Mouse (Mus musculus): Measurements from ENCODE around the gene Cdan1.
A peak's percentile ranks its signal among the peaks of the same experiment; 100 is the strongest.

The Cdan1 gene

DNA sequence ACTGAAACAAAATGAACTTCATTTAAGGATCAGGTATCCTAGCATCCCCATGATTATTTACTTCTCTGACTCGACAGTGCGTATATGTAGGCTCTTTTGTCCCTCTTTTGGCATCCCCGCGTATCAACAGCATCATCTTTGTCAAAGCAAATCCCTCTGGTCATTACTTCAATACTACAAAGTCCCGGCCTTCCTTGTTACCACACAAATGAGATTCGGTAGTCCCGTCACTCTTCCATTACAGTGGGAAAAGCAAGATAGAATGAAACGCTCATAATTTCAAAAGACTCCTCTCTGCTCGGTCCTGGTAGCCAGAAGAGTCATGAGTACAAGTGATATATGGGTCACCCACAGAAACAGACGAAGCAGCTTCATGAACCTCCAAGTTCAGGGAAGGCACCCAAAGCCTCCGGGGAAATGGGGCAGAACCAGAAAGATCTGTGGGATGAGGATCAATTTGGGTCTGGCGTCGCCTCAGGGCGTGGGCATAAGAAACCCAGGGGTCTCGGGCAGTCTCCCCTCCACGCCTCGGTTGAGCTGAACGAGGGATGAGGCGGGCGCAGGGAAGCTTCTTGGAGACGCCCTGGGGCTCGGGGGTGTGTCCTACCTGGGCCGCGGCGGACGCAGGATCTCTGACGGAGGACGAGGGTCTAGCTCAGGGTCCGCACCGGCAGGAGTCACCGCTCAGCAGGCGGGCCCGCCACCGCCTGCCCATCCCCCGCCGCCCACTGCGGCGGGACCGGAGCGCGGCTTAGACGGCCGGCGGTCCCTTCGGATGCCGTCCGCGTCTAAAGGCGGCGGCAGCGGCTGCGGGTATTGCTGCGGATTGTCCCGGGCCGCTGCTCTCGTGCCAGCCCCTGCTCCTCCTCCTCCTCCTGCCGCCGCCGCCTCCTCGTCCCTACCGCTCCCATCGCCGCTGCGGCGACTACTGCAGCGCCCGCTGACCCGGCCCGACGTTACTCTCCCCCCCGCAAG lies at the start of gene Cdan1:
Cdan1 (minus strand) TSS at position 680 of the 975 bp plus-strand sequence.
- no peak for DNase-seq (ENCODE audit: low read depth, low spot score)

DNA sequence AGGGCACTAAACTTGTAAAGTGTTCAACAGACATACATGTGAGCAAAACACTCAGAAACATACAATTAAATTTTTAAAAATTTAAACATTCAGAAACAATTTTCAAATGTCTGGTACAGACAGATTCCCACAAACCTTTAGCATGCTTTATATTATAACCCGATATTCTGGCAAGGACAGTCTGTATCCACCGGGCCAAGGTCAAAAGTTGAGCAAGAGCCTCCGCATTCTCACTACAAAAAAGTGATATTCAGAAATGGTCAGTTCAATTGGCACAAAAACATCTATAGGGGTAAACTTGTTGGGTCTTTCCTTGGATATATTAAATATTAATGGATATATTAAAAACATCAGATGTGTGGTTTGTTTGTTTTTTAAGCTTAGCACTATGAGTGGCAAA lies 46.4 kb upstream of the Cdan1 start:
- DNase-seq (ENCODE audit: low read depth, low spot score), result no peak

DNA sequence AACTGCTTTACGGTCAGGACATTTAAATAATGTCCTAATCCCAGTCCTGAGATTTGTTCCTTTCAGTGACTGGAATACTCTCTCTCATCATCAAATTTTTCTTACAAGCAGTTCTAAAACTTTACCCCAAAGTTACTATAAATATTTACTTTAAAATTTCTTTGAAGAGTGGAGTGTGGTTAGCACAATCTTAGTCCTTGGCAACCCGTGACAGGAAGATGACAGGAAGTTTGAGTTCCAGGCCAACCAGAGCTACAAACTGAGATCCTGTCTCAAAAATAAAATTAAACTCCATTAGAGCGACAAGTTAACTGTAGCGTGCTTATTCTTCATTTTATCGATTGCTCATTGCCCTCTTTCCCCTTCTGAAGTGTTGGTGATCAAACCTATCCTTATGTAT lies 37.7 kb upstream of the Cdan1 start:
- no peak for DNase-seq (ENCODE audit: low read depth, low spot score)

DNA sequence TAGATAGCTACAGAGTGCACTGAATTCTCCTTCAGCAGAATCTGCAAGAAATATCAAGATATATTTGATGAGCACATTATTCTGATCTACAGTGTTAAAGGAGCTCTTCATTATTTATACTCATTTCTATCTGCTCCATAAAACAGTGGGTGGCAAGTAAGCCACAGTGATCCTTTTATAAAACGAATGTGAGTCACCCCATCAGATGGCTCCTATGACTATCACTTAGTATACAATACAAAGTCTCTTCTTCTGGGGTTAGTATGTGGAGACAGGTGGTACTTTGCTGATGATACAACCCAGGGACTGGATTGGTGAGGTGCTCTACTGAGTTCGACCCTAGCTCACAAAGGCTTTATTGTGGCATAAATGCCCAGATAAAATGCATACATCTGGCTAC lies 23.3 kb upstream of the Cdan1 start:
- no peak for DNase-seq (ENCODE audit: low read depth, low spot score)

DNA sequence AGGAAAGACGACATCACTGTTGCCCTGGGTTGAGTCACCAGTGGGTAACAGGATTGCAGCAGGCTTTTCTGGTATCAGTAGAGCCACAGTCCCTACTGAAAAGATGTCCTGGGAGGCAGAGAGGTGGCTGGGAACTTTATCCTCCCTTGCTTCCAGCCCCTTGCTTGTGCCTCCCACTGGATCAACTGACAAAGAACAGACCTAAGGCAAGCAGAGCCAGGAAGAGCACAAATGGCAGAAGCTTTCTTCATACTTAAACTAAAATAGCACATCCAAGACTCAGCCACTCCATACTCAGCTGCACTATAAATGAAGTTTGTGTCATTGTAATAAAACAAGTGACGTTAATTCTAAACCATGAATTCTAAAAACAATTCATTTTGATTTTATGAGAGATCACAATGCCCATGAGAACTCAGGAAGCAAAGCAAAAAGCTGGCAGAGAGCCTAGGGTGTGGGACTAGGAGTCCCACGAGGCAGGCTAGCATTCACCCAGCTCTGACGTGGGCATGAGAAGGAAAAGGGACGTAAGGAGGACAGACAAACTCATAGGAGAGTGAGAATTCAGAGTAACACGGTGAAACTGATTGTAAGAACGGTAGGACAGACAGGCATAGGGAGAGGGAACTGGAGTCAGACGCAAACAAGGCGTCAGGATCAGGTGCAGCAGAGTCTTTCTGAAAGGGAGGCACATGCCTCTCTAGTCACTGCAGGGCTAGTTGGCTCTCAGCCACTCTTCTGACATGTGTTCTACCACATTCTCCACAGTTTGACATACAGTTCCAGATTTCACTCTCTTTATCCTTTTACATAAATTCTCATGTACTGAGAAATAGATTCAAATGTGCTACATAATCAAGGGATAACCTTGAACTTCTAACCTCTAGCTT lies 21.8 kb upstream of the Cdan1 start:
- no peak for DNase-seq (ENCODE audit: low read depth, low spot score)

DNA sequence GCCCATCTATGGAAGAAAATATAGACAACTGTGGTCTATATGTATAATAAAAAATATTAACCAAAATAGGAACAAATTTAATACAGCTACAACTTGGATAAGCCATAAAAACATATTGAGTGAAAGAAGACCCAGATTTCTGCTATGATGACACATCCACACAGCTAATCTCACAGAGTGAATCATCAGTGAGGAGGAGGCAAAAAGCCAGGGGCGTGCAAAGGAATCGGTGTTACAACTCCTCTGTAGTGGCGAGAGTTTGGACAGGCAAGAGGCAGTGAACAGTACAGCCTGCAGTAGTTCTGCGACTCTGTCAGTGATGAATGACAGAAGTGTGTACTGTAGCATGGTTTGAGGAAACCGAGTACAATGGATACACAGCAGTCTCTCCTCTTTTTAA lies 17.4 kb upstream of the Cdan1 start:
- DNase-seq (ENCODE audit: low read depth, low spot score), result no peak

DNA sequence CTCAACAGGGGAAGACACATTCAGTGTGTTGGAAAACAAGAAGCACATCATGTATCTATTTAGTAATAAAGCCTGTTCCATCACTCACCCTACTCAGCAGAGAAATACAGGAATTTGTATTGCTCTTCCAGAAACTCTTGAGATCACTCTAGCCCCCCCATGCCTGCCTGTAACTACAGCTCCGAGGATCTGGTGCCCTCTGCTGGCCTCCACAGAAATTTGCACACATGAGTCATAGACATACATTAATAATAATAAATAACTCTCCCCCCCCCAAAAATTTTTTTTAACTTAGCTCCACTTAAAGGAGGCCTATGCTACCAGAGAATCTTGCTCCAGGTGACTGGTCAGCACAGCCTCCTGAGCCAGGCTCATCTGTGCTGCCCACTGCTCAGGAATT lies 16.6 kb upstream of the Cdan1 start:
- peak; percentile 42 for DNase-seq (ENCODE audit: low read depth, low spot score)

DNA sequence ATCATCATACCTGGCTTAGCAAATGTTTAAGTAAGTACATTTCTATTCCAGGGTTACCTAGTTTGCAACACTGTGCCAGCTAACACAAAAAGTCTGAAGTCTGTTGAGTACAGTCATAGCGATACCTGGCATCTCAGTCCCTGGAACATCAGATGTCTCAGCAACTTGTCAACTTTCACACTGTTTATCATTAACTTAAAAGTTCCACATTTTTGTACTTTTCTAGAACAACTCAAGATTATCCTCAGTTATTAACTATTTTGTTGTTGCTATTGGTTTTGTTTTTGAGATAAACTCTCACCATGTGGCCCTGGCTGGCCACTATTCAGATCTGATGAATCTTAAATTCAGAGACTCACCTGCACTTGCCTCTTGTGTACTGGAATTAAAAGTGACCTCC lies 13.5 kb upstream of the Cdan1 start:
- DNase-seq (ENCODE audit: low read depth, low spot score), result no peak

DNA sequence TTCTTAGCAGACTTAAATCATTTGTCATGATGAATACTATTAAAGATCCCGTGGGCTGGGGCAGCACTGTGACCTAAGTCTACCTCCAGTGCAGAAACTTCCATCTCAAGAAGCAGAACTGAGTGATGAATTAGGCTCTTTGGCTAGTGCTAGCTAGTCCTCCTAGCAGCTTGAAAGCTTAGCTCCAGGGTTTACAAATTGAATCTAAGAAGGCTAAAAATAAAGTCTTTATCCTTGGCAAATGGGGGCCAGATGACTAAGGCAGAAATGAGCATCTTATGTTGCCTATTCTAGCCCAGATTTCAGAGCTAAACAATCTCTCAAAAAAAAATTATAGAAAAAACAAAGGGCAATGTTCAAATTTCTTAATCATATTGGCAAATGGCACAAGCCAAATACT lies 10.8 kb upstream of the Cdan1 start:
- peak; percentile 18 for DNase-seq (ENCODE audit: low read depth, low spot score)

DNA sequence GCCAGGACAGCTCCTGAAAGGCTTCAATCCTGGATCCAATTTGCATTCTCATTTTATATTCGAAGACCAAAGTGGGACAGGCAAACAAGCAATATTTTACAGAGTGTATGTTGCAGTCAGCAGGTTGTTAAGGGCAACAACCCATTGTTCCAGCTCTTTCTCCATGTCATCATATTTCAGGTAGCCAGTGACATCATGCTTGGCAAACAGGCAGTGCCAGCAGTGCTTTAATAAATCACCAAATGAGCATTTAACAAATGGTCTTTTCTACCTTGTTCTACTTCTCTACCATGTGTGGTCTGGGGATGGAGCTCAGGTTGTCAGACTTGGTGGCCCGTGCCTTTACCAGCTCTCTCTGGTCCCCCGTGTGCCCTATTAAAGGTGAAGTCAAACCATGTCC lies 8.2 kb upstream of the Cdan1 start:
- DNase-seq (ENCODE audit: low read depth, low spot score), result no peak

DNA sequence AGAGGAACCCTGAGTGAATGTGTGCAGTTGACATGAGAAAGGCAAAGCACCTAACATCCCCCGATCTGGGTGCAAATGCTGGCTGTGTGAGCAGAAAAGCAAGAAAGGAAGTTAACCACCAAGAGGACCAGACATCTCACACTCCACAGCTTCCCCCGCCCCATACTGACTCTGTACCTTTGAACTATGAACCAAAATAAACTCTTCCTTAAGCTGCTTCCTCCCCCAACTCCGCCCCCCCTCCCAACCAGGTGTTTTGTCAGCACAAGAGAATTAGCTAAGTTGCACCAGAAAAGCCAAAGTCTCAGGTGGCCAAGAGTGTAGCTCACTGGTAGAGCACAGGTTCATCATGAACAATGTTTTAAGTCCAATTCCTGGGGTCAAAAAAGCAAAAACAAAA lies 3.2 kb upstream of the Cdan1 start:
- no peak for DNase-seq (ENCODE audit: low read depth, low spot score)

DNA sequence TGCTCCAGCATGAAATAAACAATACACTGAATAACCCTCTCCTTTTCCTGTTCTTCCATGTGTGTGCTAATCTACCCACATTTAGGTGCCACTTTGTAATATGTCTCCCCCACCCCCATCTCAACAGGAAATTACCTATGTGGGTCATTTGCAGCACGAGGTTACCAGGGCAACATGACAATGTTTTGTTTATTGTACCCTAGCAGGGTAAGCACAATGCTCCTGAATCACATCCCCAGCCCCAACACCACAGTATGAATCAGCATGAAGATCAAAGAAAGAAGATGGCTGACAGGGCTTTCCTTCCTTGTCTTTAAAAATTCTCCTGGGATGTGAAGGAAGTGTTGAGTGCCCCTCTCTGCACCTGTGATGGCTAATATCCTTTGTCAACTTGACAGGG lies 2.7 kb upstream of the Cdan1 start:
- no peak for DNase-seq (ENCODE audit: low read depth, low spot score)

DNA sequence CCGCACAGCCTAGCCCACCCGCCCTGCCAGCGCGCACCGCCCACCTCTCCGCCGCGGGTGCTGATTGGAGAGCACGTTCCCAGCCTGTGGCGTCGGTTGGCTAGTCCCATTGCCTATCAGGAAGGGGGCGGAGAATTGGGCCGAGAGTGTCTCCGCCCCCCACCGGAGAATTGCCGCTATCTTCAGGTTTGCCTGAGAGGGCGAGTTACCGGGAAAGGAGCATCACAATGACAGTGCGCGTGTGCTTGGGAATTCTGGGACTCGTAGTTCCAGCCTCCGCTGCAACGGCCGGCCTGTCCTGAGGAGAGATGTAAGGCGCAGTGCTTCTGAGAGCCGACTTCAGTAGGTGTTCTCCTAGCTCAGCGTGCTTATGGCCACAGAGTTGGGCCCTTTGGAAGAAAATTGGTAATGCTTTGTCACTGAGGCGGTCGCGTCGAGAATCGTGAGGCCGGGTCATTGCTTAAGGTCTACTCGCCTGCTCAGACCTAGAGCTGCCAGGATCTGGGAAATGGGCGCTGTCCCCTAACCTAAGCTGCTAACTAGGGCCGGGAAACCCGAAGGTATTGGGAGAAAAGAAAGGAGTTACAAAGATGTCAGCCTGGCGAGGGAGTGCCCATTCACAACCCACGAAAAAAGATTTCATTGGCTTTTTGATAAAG lies 625 bp upstream of the Cdan1 start, which contains the start of gene Ttbk2:
Ttbk2 (minus strand) TSS at position 181 of the 659 bp plus-strand sequence.
- DNase-seq (ENCODE audit: low read depth, low spot score), result peak; percentile 98

DNA sequence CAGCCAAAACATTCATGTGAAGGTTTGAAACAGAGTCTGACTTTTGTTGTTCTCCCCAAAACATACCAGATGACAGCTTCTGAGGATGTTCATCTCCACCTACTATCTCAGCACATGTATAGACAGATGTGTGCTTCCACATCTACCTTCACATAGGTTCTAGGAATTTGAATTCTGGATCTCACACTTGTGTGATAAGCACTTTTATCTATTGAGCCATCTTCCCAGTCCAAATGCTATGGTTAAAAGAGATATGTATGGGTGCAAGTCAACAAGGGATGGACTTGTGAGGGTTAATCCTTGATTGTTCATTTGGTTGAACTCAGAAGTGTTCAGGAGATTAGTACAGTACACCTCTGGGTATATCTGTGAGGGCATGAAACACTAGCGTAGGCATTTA lies 4.6 kb downstream of the Cdan1 start:
- no peak for DNase-seq (ENCODE audit: low read depth, low spot score)

DNA sequence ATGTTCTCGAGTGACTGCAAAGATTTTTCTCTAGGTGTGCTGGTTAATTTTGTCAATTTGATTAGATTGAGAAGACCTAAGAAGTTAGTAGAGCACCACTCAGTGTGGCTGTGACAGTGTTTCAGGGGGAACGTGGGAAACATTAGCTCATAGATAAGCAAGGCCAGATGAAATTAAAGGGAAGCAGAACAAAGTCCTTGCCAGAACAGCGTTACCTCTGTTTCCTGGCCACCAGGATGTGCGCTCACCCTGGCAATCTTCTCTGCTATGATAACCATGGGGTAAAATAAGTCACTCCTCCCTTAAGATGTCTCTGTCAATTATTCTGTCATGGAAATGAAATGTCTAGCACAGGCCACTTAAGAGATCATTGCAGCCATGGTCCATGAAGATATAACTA lies 5.9 kb downstream of the Cdan1 start:
- no peak for DNase-seq (ENCODE audit: low read depth, low spot score)

DNA sequence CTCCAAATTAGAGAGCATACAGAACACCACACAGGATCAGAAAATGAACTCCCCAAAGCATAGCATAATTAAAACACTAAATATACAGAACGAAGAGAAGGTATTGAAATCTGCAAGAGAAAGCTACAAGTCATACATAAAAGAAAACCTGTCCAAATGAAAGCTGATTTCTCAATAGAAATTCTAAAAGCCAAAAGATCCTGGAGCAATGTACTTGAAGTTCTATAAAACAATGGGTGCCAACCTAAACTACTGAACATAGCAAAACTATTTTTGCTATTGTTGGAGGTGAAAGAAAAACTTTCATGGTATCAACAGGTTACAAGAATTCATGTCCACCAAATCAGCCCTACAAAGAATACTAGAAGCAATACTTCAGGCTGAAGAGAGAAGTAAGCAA lies 8.7 kb downstream of the Cdan1 start:
- DNase-seq (ENCODE audit: low read depth, low spot score), result no peak

DNA sequence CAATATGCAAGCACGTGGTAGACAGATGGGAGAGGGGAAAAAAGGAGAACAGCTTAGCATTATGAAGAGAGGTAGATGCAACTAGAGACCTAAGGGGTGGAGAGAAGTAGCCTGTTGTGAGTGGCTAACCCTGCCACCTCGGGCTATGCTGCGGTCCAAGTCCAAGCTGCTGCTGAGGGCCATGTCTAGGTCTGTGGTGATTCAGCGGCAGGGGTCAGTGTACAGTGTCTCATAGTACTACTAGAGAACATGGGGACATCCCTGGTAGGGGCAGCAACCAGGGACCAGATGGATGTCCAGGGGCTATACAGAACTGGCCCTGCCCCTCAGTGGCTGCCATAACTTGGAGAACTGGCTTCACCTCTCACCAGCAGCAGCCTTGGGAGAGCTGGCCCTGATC lies 14.8 kb downstream of the Cdan1 start:
- no peak for DNase-seq (ENCODE audit: low read depth, low spot score)

DNA sequence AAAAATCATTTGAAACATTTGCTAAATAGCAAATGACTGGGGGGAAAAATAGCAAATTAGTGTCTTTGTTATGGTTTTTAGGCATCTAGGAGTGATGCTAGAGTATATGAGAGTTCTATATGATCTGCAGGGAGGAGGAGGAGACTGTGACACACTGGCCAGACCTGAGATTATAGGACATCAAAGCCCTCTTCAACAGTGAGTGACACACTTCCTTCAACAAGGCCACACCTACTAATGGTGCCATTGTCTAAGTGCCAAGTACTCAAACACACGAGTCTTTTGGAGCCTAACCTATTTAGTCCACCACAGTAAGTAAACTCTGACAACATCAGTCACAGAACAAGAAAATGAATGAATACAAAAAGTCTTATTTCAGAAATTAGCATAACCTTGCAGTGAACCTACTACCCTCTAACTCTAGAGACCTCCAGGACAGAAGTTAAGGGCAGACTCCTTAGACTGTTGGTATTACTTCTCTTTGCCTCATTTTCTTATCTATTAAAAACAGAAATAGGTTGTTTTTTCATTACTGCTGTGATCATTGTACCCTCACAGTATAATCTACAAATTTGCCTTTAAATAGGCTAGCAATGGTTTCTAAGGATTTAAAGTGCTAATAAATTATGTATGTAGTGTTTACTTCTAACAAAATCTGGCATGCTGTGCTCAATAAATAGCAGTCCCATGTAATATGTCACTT lies 22.8 kb downstream of the Cdan1 start:
- DNase-seq (ENCODE audit: low read depth, low spot score), result no peak

DNA sequence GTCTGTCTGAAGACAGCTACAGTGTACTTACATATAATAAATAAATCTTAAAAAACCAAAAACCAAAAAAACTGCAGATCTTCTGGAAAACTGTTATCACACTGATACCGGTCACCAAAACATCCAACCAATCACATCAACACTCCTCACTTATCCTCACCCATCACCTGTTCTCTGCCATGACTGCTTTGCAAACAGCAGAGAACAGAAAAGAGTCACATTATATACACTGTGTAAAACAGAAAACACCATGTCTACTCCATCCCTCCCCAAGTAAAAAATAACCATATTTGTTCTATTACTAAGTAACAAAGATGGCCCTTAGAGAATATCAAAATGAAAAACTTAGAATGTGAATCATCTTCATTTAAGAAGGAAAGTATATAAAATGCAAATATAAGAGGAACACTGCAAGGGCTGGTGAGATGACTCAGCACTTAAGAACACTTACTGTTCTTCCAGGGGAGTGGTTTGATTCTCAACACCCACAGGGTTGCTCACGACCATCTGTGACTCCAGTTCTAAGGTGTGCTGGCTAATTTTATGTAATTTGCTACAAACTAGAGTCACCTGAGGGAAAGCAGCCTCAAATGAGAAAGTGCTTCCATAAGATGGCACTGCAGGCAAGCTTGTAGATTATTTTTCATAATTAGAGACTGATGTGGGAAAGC lies 79.5 kb downstream of the Cdan1 start:
- no peak for DNase-seq (ENCODE audit: low read depth, low spot score)

DNA sequence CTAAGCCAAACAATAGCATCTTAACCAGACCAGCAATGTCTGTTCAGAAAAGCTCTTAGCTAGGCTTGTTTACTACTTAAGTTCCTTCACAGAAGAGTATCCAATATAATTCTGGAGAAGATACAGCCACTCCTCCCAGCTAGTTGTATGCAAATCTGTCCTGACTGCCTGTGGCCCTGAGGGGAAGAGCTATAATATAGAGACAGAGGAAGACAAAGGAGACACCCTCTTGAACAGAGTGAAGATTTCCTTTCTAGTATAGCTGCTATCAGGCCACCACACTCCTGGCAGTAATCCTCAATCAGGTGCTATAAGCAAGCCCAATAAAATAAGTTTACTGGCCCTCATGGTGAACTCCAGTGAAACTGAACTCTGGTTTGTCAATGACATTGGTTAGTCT lies 88.0 kb downstream of the Cdan1 start:
- DNase-seq (ENCODE audit: low read depth, low spot score), result no peak

DNA sequence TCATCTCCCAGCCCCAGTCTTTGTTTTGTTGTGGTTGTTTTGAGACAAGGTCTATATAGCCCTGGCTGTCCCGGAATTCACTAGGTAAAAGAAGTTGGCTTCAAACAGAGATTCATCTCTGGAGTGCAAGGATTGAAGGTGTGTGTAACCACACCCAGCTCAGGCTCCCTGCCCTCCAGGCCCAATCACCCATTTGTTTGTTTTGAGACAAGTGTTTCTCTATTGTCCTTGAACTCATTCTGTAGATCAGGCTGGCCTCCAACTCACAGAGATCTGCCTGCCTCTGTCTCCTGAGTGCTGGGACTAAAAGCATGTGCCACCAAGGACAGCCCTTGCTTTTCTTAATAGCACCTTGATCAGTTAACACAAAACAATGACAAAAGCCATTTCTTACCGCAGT lies 101.9 kb downstream of the Cdan1 start:
- no peak for DNase-seq (ENCODE audit: low read depth, low spot score)
